ENCODE assay signal across 19 mouse cellular contexts in genomic region chr1:150829851-150830250, GRCm38 (mm10).
"Had no signal": no experiment of that assay in that cellular context is flagged by ENCODE, and none has a peak within 500 bp of the region (broad histone marks: within the 10 kb centered on the region; RNA-seq: fewer than 3 reads in every experiment).

No protein-coding gene starts in this region.

- H3K4me2 ChIP-seq: lung, embryonic 14.5 days; midbrain, embryonic 12.5 days; neural tube, embryonic 13.5 days; neural tube, embryonic 15.5 days had no signal

- H3K4me1 ChIP-seq: midbrain, embryonic 10.5 days; midbrain, embryonic 12.5 days; neural tube, embryonic 13.5 days; neural tube, embryonic 15.5 days had no signal

- H3K27me3 ChIP-seq: midbrain, embryonic 12.5 days; neural tube, embryonic 13.5 days; neural tube, embryonic 15.5 days had no signal

- H3K9ac ChIP-seq: lung, embryonic 14.5 days; midbrain, embryonic 12.5 days; neural tube, embryonic 13.5 days; neural tube, embryonic 15.5 days had no signal

- H3K27ac ChIP-seq: midbrain, embryonic 10.5 days; midbrain, embryonic 12.5 days; neural tube, embryonic 13.5 days; neural tube, embryonic 15.5 days had no signal

- H3K36me3 ChIP-seq: midbrain, embryonic 10.5 days; midbrain, embryonic 12.5 days; neural tube, embryonic 13.5 days; neural tube, embryonic 15.5 days had no signal

- DNase-seq: lung, adult 18-20 months; lung, embryonic 14.5 days; lung, postnatal 10 days; lung, postnatal 4 days; midbrain, embryonic 14.5 days; retina, postnatal 1 day; right cerebral cortex, adult 18-20 months; right cerebral cortex, postnatal 25 days; right cerebral cortex, postnatal 4 days; spleen, adult 18-20 months; thymus, adult 18-20 months; thymus, postnatal 14 days; thymus, postnatal 36 days had no signal

- H3K9me3 ChIP-seq: midbrain, embryonic 10.5 days; midbrain, embryonic 12.5 days; neural tube, embryonic 13.5 days; neural tube, embryonic 15.5 days had no signal

- ATAC-seq: midbrain, embryonic 16.5 days had no signal

- H3K4me3 ChIP-seq: midbrain, embryonic 10.5 days; midbrain, embryonic 12.5 days; myocyte; neural tube, embryonic 13.5 days; neural tube, embryonic 15.5 days had no signal
